Mouse (Mus musculus) MEL (cell line): ENCODE results near the gene Mical3. TPM values are rescaled to one million over a fixed set of nuclear protein-coding genes. Genes with fewer than 3 reads are reported as not detected.

Experiments
- DNase-seq: peaks from one replicate; pipeline ENCODE4 v3.0.0; 2011; ENCODE audit warnings: low read depth, low spot score
- H3K27ac ChIP-seq: 2 replicates; pipeline ENCODE4 v1.5.1; 2012; ENCODE audit warnings: low read depth, mild to moderate bottlenecking, control low read depth, low read length, moderate library complexity; ENCODE audit not compliant: control insufficient read depth
- H3K27me3 ChIP-seq, 2 experiments: fragments of 150-350 bp in 1 of 2; sonication (generic) in 1 of 2; 2 replicates each; pipeline ENCODE4 v1.6.1; 2012; ENCODE audit warnings: low read length in 2 of 2, mild to moderate bottlenecking in 2 of 2, improper control_type of control experiment in 1 of 2, moderate library complexity in 1 of 2; ENCODE audit not compliant: insufficient read depth in 2 of 2, control insufficient read depth in 1 of 2
- H3K36me3 ChIP-seq, 2 experiments: 2 replicates each; pipeline ENCODE4 v1.6.1; 2012 to 2014; ENCODE audit warnings: low read length in 2 of 2, improper control_type of control experiment in 1 of 2, inconsistent platforms in 1 of 2, mild to moderate bottlenecking in 1 of 2; ENCODE audit not compliant: insufficient read depth in 2 of 2, control insufficient read depth in 1 of 2
- H3K4me1 ChIP-seq, 2 experiments: fragments of 150-350 bp in 1 of 2; sonication (generic) in 1 of 2; 2 replicates each; pipeline ENCODE4 v1.6.1; 2012; ENCODE audit warnings: low read length in 2 of 2, improper control_type of control experiment in 1 of 2, mild to moderate bottlenecking in 1 of 2; ENCODE audit not compliant: insufficient read depth in 2 of 2, control insufficient read depth in 1 of 2
- H3K4me3 ChIP-seq, 2 experiments: fragments of 150-350 bp in 1 of 2; sonication (generic) in 1 of 2; 2 replicates each; pipeline ENCODE4 v1.5.1; 2012; ENCODE audit warnings: low read depth in 2 of 2, low read length in 2 of 2, mild to moderate bottlenecking in 2 of 2, moderate library complexity in 2 of 2, control low read depth in 1 of 2, improper control_type of control experiment in 1 of 2; ENCODE audit not compliant: control insufficient read depth in 1 of 2, insufficient read depth in 1 of 2
- H3K79me2 ChIP-seq: 2 replicates; pipeline ENCODE4 v1.6.1; 2012; ENCODE audit warnings: mild to moderate bottlenecking, low read length, moderate library complexity; ENCODE audit not compliant: control insufficient read depth, poor library complexity, insufficient read depth
- H3K9ac ChIP-seq: 2 replicates; pipeline ENCODE4 v1.6.1; 2012; ENCODE audit warnings: low read depth, mild to moderate bottlenecking, control low read depth, low read length, moderate library complexity; ENCODE audit not compliant: control insufficient read depth, poor library complexity, severe bottlenecking
- H3K9me3 ChIP-seq: fragments of 150-350 bp; sonication (generic); replicated peaks from 2 replicates; pipeline ENCODE4 v1.6.1; 2012; ENCODE audit warnings: mild to moderate bottlenecking, low read length, improper control_type of control experiment, moderate library complexity; ENCODE audit not compliant: insufficient read depth
- BHLHE40 ChIP-seq: IDR thresholded peaks from 2 replicates; pipeline ENCODE4 v1.6.1; 2012; ENCODE audit warnings: low read depth, mild to moderate bottlenecking, inconsistent platforms, low read length, improper control_type of control experiment, borderline replicate concordance
- CHD2 ChIP-seq: IDR thresholded peaks from 2 replicates; pipeline ENCODE4 v1.6.1; 2011; ENCODE audit warnings: low read length, improper control_type of control experiment
- ELF1 ChIP-seq: IDR thresholded peaks from 2 replicates; pipeline ENCODE4 v1.6.1; 2014; ENCODE audit warnings: low read depth, mild to moderate bottlenecking, inconsistent platforms, low read length, improper control_type of control experiment, moderate library complexity
- EP300 ChIP-seq, 2 experiments: IDR thresholded peaks; 2 replicates each; pipeline ENCODE4 v1.6.1; 2011; ENCODE audit warnings: improper control_type of control experiment in 2 of 2, low read length in 2 of 2, low read depth in 1 of 2, mild to moderate bottlenecking in 1 of 2
- HCFC1 ChIP-seq: IDR thresholded peaks from 2 replicates; pipeline ENCODE4 v1.6.1; 2012; ENCODE audit warnings: low read depth, mild to moderate bottlenecking, inconsistent platforms, low read length, improper control_type of control experiment, moderate library complexity
- JUND ChIP-seq: IDR thresholded peaks from 2 replicates; pipeline ENCODE4 v1.6.1; 2011; ENCODE audit warnings: low read depth, mild to moderate bottlenecking, improper control_type of control experiment, low read length
- KAT2A ChIP-seq: conservative IDR thresholded peaks from 2 replicates; pipeline ENCODE4 v1.6.1; 2012; ENCODE audit warnings: low read depth, low read length, improper control_type of control experiment, inconsistent platforms
- MAFK ChIP-seq: IDR thresholded peaks from 2 replicates; pipeline ENCODE4 v1.6.1; 2011; ENCODE audit warnings: low read depth, mild to moderate bottlenecking, low read length, improper control_type of control experiment, borderline replicate concordance
- MXI1 ChIP-seq: IDR thresholded peaks from 2 replicates; pipeline ENCODE4 v1.6.1; 2011; ENCODE audit warnings: mild to moderate bottlenecking, low read depth, low read length, improper control_type of control experiment
- MYC ChIP-seq: IDR thresholded peaks from 2 replicates; pipeline ENCODE4 v1.6.1; 2011; ENCODE audit warnings: low read depth, mild to moderate bottlenecking, low read length, improper control_type of control experiment, moderate library complexity
- NRF1 ChIP-seq: IDR thresholded peaks from 2 replicates; pipeline ENCODE4 v1.6.1; 2014; ENCODE audit warnings: low read depth, mild to moderate bottlenecking, inconsistent platforms, low read length, improper control_type of control experiment, moderate library complexity; ENCODE audit not compliant: poor library complexity, insufficient read depth, severe bottlenecking
- POLR2A ChIP-seq, 2 experiments: IDR thresholded peaks; 2 replicates each; pipeline ENCODE4 v1.6.1; 2011 to 2012; ENCODE audit warnings: low read length in 2 of 2, mild to moderate bottlenecking in 2 of 2, control low read depth in 1 of 2, improper control_type of control experiment in 1 of 2, low read depth in 1 of 2, moderate library complexity in 1 of 2; ENCODE audit not compliant: control insufficient read depth in 1 of 2, insufficient read depth in 1 of 2, poor library complexity in 1 of 2
- POLR2AphosphoS2 ChIP-seq: IDR thresholded peaks from 2 replicates; pipeline ENCODE4 v1.6.1; 2011; ENCODE audit warnings: low read length, improper control_type of control experiment
- POLR2AphosphoS5 ChIP-seq: IDR thresholded peaks from 2 replicates; pipeline ENCODE4 v1.6.1; 2012; ENCODE audit warnings: low read depth, borderline replicate concordance, mild to moderate bottlenecking, inconsistent platforms, low read length, moderate library complexity, mixed read lengths
- RAD21 ChIP-seq: IDR thresholded peaks from 2 replicates; pipeline ENCODE4 v1.6.1; 2011; ENCODE audit warnings: mild to moderate bottlenecking, low read depth, low read length, improper control_type of control experiment
- RCOR1 ChIP-seq: IDR thresholded peaks from 2 replicates; pipeline ENCODE4 v1.6.1; 2012; ENCODE audit warnings: low read depth, mild to moderate bottlenecking, inconsistent platforms, low read length, improper control_type of control experiment
- TBP ChIP-seq: IDR thresholded peaks from 2 replicates; pipeline ENCODE4 v1.8.0; 2011; ENCODE audit warnings: low read depth, low read length, improper control_type of control experiment
- UBTF ChIP-seq: IDR thresholded peaks from 2 replicates; pipeline ENCODE4 v1.6.1; 2012; ENCODE audit warnings: low read depth, mild to moderate bottlenecking, inconsistent platforms, low read length, improper control_type of control experiment, moderate library complexity, borderline replicate concordance; ENCODE audit not compliant: insufficient read depth
- ZC3H11A ChIP-seq: IDR thresholded peaks from 2 replicates; pipeline ENCODE4 v1.6.1; 2012; ENCODE audit warnings: low read depth, mild to moderate bottlenecking, inconsistent platforms, low read length, improper control_type of control experiment
- ZKSCAN1 ChIP-seq: IDR thresholded peaks from 2 replicates; pipeline ENCODE4 v1.6.1; 2012; ENCODE audit warnings: low read depth, mild to moderate bottlenecking, inconsistent platforms, low read length, improper control_type of control experiment, moderate library complexity
- polyA plus RNA-seq, 2 experiments: library from polyadenylated mRNA; stranded (reverse) in 1 of 2; unstranded in 1 of 2; fragments of >175 nt in 1 of 2; fragments of >200 nt in 1 of 2; gene quantifications; 2 replicates each; pipeline versions ENCODE4 v1.2.1 to v1.2.4; 2012; ENCODE audit warnings: low replicate concordance in 2 of 2, low read depth in 1 of 2; ENCODE audit not compliant: insufficient read length in 2 of 2, insufficient read depth in 1 of 2, missing spikeins in 1 of 2
- total RNA-seq: library from RNA; depleted of rRNA; stranded (reverse); fragments of 300-350 nt; gene quantifications from 2 replicates; pipeline ENCODE4 v1.2.3, GENCODE M21; 2012

Mical3 gene
- total and polyA plus RNA-seq, 3 experiments, result 19.8 to 125 (median 31.4) TPM

DNA sequence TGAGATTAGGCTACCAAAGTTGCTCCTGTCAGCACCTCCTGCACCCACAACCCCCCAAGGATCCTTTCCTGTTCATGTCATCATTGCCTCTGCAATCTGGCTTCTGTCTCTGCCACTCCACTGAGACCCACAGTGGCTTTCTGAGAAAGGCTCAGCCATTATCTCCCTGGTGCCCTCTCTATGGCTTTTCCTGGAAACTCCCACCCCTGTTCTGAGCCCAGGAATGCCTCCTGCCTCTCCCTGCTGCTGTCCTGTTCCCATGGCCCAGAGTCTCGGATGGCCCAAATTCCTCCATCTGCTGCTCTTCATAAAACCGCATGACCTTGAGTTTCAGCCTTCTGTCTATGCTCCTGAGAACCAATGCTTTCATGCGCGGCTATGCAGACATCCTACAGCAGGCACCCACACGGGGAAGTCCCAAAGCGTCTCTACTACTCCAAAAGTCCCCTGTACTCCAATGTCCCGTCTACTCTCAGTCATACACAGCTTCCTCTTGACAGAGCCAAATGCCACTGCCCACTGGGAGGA, 77.2 kb downstream of the Mical3 start:
- Histone ChIP-seq H3K4me3 (no peak overlapping the region), H3K4me1 (peaks cover 10 to 12% of the 10 kb centered on the region in 2 experiments), H3K27me3 (no peaks in the 10 kb centered on the region), H3K9me3 (no peaks in the 10 kb centered on the region), H3K27ac (no peak overlapping the region), H3K36me3 (peaks cover 0 to 8% of the 10 kb centered on the region in 2 experiments; a peak in 3 of 4 replicates), H3K79me2 (peaks cover 17% of the 10 kb centered on the region), H3K9ac (no peak overlapping the region)
- TF ChIP-seq NRF1 (no peak), ELF1 (no peak), EP300 (IDR thresholded peaks at IDR 0.05; ENCODE audit: low read depth in 1 of 2, low read length in 2 of 2) (no peak), RAD21 (no peak), MAFK (no peak), CHD2 (no peak), ZKSCAN1 (no peak), HCFC1 (no peak), KAT2A (no peak), RCOR1 (no peak)
- DNase-seq, result no peak

DNA sequence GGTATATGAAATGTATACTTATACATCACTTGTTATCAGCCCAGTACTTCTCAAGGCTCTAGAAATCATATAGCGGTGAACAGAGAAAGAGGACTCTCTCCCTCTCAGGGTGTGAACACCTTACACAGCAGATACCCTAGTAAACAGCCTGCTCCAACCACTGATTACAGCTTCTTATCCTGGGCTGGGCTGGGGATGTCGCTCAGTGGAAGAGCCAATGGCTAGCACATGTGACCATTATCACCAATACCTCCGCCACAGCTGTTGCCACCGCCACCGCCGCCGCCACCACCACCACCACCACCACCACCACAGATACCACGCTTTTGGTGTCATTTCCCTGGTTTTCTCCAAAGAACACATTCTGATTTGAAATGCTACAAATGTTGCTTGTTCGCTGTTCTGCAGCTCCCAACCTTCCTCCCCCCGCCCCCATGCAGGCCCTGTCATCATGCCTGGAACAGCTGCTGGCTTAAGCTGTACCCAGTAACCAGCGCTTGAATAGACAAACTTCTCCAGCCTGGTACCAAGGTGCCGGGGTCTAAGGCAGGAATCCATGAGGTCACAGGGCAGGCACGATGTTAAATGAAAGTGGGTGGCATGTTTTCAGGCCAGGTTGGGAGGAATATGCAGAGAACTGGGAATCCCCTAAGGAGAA, 78.7 kb downstream of the Mical3 start:
- Histone ChIP-seq H3K4me3 (no peak overlapping the region), H3K36me3 (peaks cover 0 to 2% of the 10 kb centered on the region in 2 experiments; a peak in 2 of 4 replicates), H3K9ac (no peak overlapping the region), H3K79me2 (peaks cover 12% of the 10 kb centered on the region; the same call in 1 of the 2 replicates), H3K27me3 (no peaks in the 10 kb centered on the region), H3K9me3 (no peaks in the 10 kb centered on the region), H3K27ac (no peak overlapping the region), H3K4me1 (peaks cover 7 to 10% of the 10 kb centered on the region in 2 experiments)
- TF ChIP-seq TBP (no peak), MXI1 (no peak), POLR2A (IDR thresholded peaks at IDR 0.05; ENCODE audit: control insufficient read depth in 1 of 2, insufficient read depth in 1 of 2, low read depth in 1 of 2, low read length in 2 of 2, poor library complexity in 1 of 2) (no peak), UBTF (no peak), JUND (no peak), BHLHE40 (no peak), POLR2AphosphoS2 (no peak), ZC3H11A (no peak), POLR2AphosphoS5 (no peak), MYC (no peak), MAFK (no peak)
- no peak for DNase-seq
